Mouse (Mus musculus): Measurements from ENCODE around the gene Usp24. TPM values are rescaled to one million over a fixed set of nuclear protein-coding genes. Genes with fewer than 3 reads are reported as not detected.
"Not testable (repeated sequence)": the region's sequence is repeated elsewhere in the genome, so short reads cannot be mapped to it uniquely, and the experiment has no call there.

Usp24 gene
- polyA plus RNA-seq, 1 experiment from 2014 or later = 8.9 TPM

GRCm38 (mm10) chr4:106323318-106323717, 7.3 kb downstream of the Usp24 start:
- H3K36me3 ChIP-seq = no peaks in the 10 kb centered on the region
- no peaks in the 10 kb centered on the region for H3K27me3 ChIP-seq
- WGBS = 71% methylated on average over 2 of the region's 2 CpGs
- no peak overlapping the region for H3K4me2 ChIP-seq (replicated peaks)
- no peak overlapping the region for H3K9ac ChIP-seq (replicated peaks)
- H3K27ac ChIP-seq (replicated peaks) = no peak overlapping the region
- no peak overlapping the region for H3K4me3 ChIP-seq
- H3K9me3 ChIP-seq = no peaks in the 10 kb centered on the region
- ATAC-seq (replicated peaks) = no peak
- H3K4me1 ChIP-seq = peaks cover 21% of the 10 kb centered on the region

DNA sequence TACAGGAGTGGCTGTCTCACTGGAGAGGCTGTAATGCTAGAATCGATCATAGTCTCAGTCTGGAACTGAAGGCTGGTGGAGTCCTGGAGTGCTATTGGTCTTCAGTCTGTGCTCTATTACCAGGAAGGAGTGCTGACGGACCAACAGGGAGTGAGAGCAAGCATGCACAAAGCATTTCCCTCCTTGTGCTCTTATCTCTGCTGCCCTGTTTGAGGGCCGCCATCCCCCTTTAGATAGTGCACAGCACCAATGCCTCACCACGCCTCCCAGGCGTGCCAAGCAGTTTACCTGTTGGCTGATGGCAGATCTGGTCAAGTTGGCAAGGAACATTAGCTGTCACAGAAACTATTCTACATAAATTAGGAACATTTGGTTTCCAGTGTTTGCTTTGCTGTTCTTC, 11.4 kb downstream of the Usp24 start:
- Histone ChIP-seq H3K4me1 (no peaks in the 10 kb centered on the region), H3K27ac (replicated peaks) (no peak overlapping the region), H3K4me3 (no peak overlapping the region), H3K36me3 (no peaks in the 10 kb centered on the region), H3K4me2 (replicated peaks) (no peak overlapping the region), H3K9ac (replicated peaks) (no peak overlapping the region), H3K27me3 (no peaks in the 10 kb centered on the region), H3K9me3 (no peaks in the 10 kb centered on the region)
- WGBS = 96% methylated on average over 5 of the region's 5 CpGs
- ATAC-seq (replicated peaks) = no peak

- no peak overlapping the region for H3K9ac ChIP-seq (replicated peaks)
- no peaks in the 10 kb centered on the region for H3K27me3 ChIP-seq
- no peak for ATAC-seq (replicated peaks)
- 93% methylated on average over 4 of the region's 4 CpGs for WGBS
- H3K9me3 ChIP-seq = no peaks in the 10 kb centered on the region
- H3K27ac ChIP-seq (replicated peaks) = no peak overlapping the region
- no peak overlapping the region for H3K4me3 ChIP-seq
- H3K4me1 ChIP-seq = no peaks in the 10 kb centered on the region
- no peak overlapping the region for H3K4me2 ChIP-seq (replicated peaks)
- H3K36me3 ChIP-seq = no peaks in the 10 kb centered on the region
These were observed 12.7 kb downstream of the Usp24 start for GRCm38 (mm10) chr4:106328704-106329103.

GRCm38 (mm10) chr4:106329171-106329570, 13.2 kb downstream of the Usp24 start:
- H3K9me3 ChIP-seq; H3K4me1 ChIP-seq; H3K36me3 ChIP-seq; H3K4me3 ChIP-seq; H3K9ac ChIP-seq (replicated peaks); ATAC-seq (replicated peaks); H3K4me2 ChIP-seq (replicated peaks); H3K27me3 ChIP-seq; H3K27ac ChIP-seq (replicated peaks): not testable (repeated sequence)
- 90% methylated on average over 6 of the region's 6 CpGs for WGBS

- ATAC-seq (replicated peaks) = no peak
These were observed 14.4 kb downstream of the Usp24 start for GRCm38 (mm10) chr4:106330371-106330819.

DNA sequence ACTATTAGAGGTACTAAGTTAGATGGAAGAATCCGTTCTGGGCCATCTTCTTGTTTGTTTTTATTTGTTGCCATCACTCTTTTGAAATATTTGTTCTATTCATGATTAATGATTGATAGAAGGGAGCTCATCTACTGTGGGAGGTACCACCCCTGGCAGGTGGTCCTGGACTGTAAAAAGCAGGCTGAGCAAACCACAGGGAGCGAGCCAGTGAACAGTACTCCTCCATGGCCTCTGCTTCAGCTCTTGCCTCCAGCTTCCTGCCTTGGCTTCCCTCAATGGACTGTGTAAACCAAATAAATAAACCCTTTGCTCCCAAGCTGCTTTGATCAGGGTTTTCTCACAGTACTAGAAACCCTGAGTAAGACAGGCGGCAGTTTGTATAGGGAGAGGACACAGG, 17.1 kb downstream of the Usp24 start:
- H3K4me3 ChIP-seq = no peak overlapping the region
- H3K27ac ChIP-seq (replicated peaks) = no peak overlapping the region
- H3K9me3 ChIP-seq = no peaks in the 10 kb centered on the region
- H3K9ac ChIP-seq (replicated peaks) = no peak overlapping the region
- no peak overlapping the region for H3K4me2 ChIP-seq (replicated peaks)
- no peaks in the 10 kb centered on the region for H3K36me3 ChIP-seq
- no peak for ATAC-seq (replicated peaks)
- H3K27me3 ChIP-seq = no peaks in the 10 kb centered on the region
- no peaks in the 10 kb centered on the region for H3K4me1 ChIP-seq
- 86% methylated on average over 3 of the region's 3 CpGs for WGBS

More at GRCm38 (mm10) chr4:106330371-106330819, 14.4 kb downstream of the Usp24 start:
- no peak overlapping the region for H3K27ac ChIP-seq (replicated peaks)
- H3K4me3 ChIP-seq = no peak overlapping the region
- no peaks in the 10 kb centered on the region for H3K36me3 ChIP-seq
- 83% methylated on average over 5 of the region's 5 CpGs for WGBS
- no peaks in the 10 kb centered on the region for H3K9me3 ChIP-seq
- H3K9ac ChIP-seq (replicated peaks) = no peak overlapping the region
- H3K4me1 ChIP-seq = no peaks in the 10 kb centered on the region
- H3K27me3 ChIP-seq = no peaks in the 10 kb centered on the region
- H3K4me2 ChIP-seq (replicated peaks) = no peak overlapping the region

- WGBS = 92% methylated on average over 2 of the region's 2 CpGs
- H3K9ac ChIP-seq (replicated peaks) = no peak overlapping the region
- no peaks in the 10 kb centered on the region for H3K4me1 ChIP-seq
- H3K9me3 ChIP-seq = no peaks in the 10 kb centered on the region
- H3K27me3 ChIP-seq = no peaks in the 10 kb centered on the region
- no peak for ATAC-seq (replicated peaks)
- no peak overlapping the region for H3K4me2 ChIP-seq (replicated peaks)
- no peaks in the 10 kb centered on the region for H3K36me3 ChIP-seq
- H3K27ac ChIP-seq (replicated peaks) = no peak overlapping the region
- no peak overlapping the region for H3K4me3 ChIP-seq
These were observed 17.6 kb downstream of the Usp24 start for GRCm38 (mm10) chr4:106333584-106333983.

- Histone ChIP-seq H3K4me1 (no peaks in the 10 kb centered on the region), H3K27me3 (no peaks in the 10 kb centered on the region), H3K27ac (replicated peaks) (no peak overlapping the region), H3K36me3 (no peaks in the 10 kb centered on the region), H3K9me3 (no peaks in the 10 kb centered on the region), H3K4me2 (replicated peaks) (no peak overlapping the region), H3K9ac (replicated peaks) (no peak overlapping the region), H3K4me3 (no peak overlapping the region)
- WGBS = 97% methylated on average over 1 of the region's 1 CpGs
- no peak for ATAC-seq (replicated peaks)
These were observed 19.8 kb downstream of the Usp24 start for GRCm38 (mm10) chr4:106335858-106336257.

DNA sequence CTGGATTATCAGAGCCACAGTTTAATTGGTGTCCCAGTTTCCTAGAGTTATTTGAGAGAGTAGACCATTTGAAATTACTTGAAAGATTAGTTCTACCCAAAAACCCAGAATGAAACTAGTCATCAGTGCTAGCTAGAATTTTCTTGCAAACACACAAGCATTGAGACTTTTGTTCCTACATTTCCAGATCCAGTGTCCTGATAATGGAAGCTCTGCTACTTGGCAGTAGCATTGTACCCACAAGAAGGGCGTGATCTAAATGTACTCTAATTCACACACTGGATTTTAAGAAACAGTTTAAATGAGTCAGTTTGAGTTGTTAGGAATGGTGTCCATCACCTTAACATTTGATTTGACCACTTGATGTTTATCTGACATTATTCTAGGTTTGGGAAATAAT, 31.7 kb downstream of the Usp24 start:
- 93% methylated on average over 1 of the region's 1 CpGs for whole genome bisulfite sequencing
- Histone ChIP-seq H3K36me3 (peaks cover 24% of the 10 kb centered on the region; the same call in 1 of the 2 replicates), H3K9me3 (no peaks in the 10 kb centered on the region), H3K4me3 (no peak overlapping the region), H3K27ac (replicated peaks) (no peak overlapping the region), H3K4me1 (no peaks in the 10 kb centered on the region), H3K27me3 (no peaks in the 10 kb centered on the region), H3K9ac (replicated peaks) (no peak overlapping the region), H3K4me2 (replicated peaks) (no peak overlapping the region)
- no peak for ATAC-seq (replicated peaks)

DNA sequence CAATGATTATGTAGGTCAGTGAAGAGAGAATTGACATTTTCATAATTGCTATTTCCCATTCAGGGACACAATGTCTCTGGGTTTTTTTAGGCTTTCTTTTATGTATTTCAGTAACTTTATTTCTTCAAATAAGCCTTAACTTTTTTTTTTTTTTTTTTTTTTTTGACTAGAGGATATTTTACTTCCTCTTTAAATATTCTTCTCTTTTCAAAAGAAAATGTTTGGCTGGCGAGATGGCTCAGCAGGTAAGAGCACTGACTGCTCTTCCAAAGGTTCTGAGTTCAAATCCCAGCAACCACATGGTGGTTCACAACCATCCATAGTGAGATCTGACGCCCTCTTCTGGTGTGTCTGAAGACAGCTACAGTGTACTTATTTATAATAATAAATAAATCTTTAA, 39.0 kb downstream of the Usp24 start:
- not testable (repeated sequence) for H3K4me2 ChIP-seq (replicated peaks); H3K9me3 ChIP-seq; H3K27ac ChIP-seq (replicated peaks); ATAC-seq (replicated peaks); H3K4me1 ChIP-seq; H3K4me3 ChIP-seq; H3K9ac ChIP-seq (replicated peaks); H3K27me3 ChIP-seq
- H3K36me3 ChIP-seq = peaks cover 36% of the 10 kb centered on the region
- 93% methylated on average over 2 of the region's 2 CpGs for WGBS

DNA sequence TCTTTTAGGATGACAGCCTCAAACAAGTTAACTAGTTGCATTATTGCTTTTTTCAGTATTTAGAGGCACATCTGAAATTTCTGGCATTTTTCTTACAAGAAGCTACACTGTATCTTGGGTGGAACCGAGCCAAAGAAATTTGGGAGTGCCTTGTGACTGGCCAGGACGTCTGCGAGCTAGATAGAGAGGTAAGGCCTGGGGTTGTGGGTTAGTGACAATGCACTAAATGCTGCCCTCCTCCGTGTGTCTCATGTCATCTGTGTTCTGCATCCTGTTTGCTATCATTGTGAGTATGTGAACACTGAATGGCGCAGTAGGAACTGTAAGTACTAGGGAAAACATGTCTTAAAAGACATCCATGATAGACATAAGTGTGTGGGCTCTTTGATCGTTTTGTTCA, 54.0 kb downstream of the Usp24 start:
- Histone ChIP-seq H3K4me1 (no peaks in the 10 kb centered on the region), H3K4me2 (replicated peaks) (no peak overlapping the region)
- WGBS = 90% methylated on average over 6 of the region's 6 CpGs

DNA sequence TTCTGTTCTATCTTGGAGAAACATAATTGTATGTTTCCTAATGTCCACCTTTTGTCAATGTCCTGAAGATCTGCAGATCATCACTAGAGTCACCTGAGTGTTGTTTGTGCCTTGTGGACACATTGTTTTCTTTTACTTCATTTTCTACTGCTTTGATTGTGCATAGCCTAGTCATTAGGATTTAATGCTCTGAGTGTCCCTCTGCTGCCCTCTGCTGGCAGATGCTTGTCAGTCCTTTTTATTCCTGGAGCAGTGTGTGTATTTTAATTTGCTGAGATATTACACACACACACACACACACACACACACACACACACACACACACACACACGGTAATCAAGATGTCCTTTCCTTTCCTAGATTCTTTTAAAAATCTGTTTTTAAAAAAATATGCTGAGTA, 59.8 kb downstream of the Usp24 start:
- no peaks in the 10 kb centered on the region for H3K27me3 ChIP-seq
- no peak overlapping the region for H3K9ac ChIP-seq (replicated peaks)
- no peak overlapping the region for H3K4me2 ChIP-seq (replicated peaks)
- no peak overlapping the region for H3K27ac ChIP-seq (replicated peaks)
- H3K9me3 ChIP-seq = no peaks in the 10 kb centered on the region
- 44% methylated on average over 1 of the region's 1 CpGs for WGBS
- H3K4me3 ChIP-seq = no peak overlapping the region
- peaks cover 56% of the 10 kb centered on the region for H3K36me3 ChIP-seq
- 0 out of 2 replicates have a peak, but pooled peaks have one; percentile 35 for ATAC-seq (replicated peaks)
- no peaks in the 10 kb centered on the region for H3K4me1 ChIP-seq

More for the DNA sequence above, 54.0 kb downstream of the Usp24 start:
- no peaks in the 10 kb centered on the region for H3K27me3 ChIP-seq
- H3K9me3 ChIP-seq = no peaks in the 10 kb centered on the region
- no peak overlapping the region for H3K9ac ChIP-seq (replicated peaks)
- H3K4me3 ChIP-seq = no peak overlapping the region
- H3K27ac ChIP-seq (replicated peaks) = no peak overlapping the region
- no peak for ATAC-seq (replicated peaks)
- H3K36me3 ChIP-seq = peaks cover 54% of the 10 kb centered on the region

- WGBS = 69% methylated on average over 14 of the region's 14 CpGs
- Histone ChIP-seq H3K36me3 (peaks cover 61% of the 10 kb centered on the region), H3K9ac (replicated peaks) (no peak overlapping the region), H3K27me3 (no peaks in the 10 kb centered on the region), H3K27ac (replicated peaks) (no peak overlapping the region), H3K4me1 (no peaks in the 10 kb centered on the region), H3K4me3 (no peak overlapping the region), H3K4me2 (replicated peaks) (no peak overlapping the region), H3K9me3 (no peaks in the 10 kb centered on the region)
- no peak for ATAC-seq (replicated peaks)
These were observed 63.0 kb downstream of the Usp24 start for GRCm38 (mm10) chr4:106378839-106379572.
